Mouse (Mus musculus) heart, postnatal 14 days (tissue): ENCODE measurements around the gene Myof. TPM values are rescaled to one million over a fixed set of nuclear protein-coding genes. Genes with fewer than 3 reads are reported as not detected.

Experiments used
- DNase-seq, 2 experiments: peaks; one replicate each; pipeline ENCODE4 v3.0.0; 2021 to 2022
- intact Hi-C: fragments of 180-260 bp; cut with DNase I; formaldehyde crosslinking; loops from one replicate; pipeline ENCODE4 v1.15.1; 2025
- long read RNA-seq, 2 experiments: library from polyadenylated mRNA; stranded (forward); transcript quantifications; one replicate each; pipeline ENCODE4 v2.0.0; 2021
- total RNA-seq, 2 experiments: library from RNA; stranded (reverse); gene quantifications; 2 replicates each; pipeline ENCODE4 v1.2.3; 2021

Myof gene
- 10 to 100 TPM; 14.3 to 15.9 TPM for total RNA-seq
- long read RNA-seq, experiment 1, partial matches to known transcripts, result 0 of 1 reads
- long read RNA-seq, experiment 1, other reads (novel, unspliced or antisense), result 1 of 1 reads
- long read RNA-seq, experiment 2, partial matches to known transcripts, result 1 of 3 reads
- long read RNA-seq, experiment 2, other reads (novel, unspliced or antisense), result 2 of 3 reads

DNA sequence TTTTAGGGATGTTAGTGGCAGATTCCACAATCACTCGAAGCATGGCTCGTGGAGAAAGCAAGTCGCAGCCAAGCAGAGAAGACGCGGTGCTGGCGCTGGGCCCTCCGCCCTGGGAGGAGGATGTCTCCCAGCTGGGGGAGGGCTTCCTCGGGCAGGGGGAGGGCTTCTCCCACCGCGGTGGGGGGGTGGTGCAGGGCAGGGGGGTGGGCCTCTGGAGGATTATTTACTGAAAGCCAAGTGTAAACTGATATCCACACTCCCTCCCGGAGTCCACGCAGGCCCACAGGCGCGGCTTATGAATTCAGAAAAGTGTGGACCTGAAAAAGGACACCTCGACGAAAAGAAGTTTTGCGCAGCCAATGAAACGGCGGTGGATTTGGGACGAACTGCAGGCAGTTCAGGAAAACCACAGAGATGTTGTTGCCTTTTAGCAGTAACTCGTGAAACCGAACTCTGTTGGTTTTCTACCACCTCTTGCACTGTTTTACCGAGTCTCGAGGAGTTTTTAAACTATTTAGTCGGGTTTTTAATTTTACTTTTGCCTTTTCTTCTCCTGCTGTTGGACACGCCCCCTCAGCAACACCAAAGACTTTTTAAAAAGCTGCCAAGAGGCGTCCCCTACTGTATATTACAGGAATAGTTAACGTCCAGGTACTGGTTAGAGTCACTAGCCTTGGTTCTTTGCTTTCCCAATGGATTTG is at the start of gene Myof:
Gene Myof, minus strand, starts transcription at position 297 of the 701 bp plus-strand sequence.
- intact Hi-C loops, result loop anchor here (2.0 to 5.0 kb wide), 3 partner anchors 15 to 89 kb away; no protein-coding TSS in a partner anchor
- peak; percentile 73 to 74 for DNase-seq

GRCm38 (mm10) chr19:38091512-38091985 is 48.2 kb upstream of the Myof start:
- intact Hi-C loops, result no loop called here
- DNase-seq, result no peak

DNA sequence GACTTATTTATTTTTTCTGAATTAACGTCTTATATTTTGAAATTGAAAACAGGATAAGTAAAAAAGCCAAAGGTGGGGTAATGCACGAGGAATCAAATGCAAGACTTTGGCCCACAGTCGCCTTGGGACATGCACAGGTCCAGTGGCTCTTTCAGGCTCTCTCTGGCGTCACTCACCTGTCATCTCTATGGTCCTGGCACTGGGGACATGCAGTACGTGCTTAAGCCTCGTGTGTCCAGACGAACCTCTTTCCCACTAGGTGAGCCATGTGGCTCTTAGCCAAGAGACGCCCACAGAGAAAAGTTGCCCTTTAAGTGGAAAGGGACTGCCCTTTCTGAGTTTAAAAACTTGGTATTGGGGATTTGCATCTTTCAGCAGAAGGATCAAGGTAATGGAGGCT is 46.0 kb upstream of the Myof start:
- DNase-seq, result no peak
- intact Hi-C loops, result loop anchor here (5.0 kb wide), 1 partner anchor 108 kb away; no protein-coding TSS in a partner anchor

GRCm38 (mm10) chr19:38086948-38087551 is 43.7 kb upstream of the Myof start:
- intact Hi-C loops, result loop anchor here (5.0 kb wide), 1 partner anchor 110 kb away; no protein-coding TSS in a partner anchor
- DNase-seq, result peak; percentile 40 to 68

DNA sequence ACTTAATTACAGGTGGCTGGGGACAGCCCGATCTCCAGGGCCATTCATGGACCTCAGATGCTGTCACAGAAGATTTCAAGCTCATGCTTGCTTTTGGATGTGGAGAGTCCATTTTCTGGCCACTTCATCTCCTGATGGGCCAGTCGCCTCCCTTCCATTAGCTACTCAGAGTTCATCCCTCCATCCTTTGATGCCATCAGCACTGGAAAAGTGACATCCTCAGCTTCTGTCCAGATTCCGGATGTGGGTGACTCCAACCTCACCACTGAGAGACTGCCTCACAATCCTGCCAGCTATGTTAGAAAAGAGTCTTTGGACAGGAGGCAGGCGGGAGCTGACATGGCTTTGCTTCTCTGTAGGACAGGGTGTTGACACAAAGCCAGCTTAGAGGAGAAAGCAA is 42.5 kb upstream of the Myof start:
- intact Hi-C loops, result loop anchor here (5.0 kb wide), 1 partner anchor 111 kb away; no protein-coding TSS in a partner anchor
- DNase-seq, result no peak

DNA sequence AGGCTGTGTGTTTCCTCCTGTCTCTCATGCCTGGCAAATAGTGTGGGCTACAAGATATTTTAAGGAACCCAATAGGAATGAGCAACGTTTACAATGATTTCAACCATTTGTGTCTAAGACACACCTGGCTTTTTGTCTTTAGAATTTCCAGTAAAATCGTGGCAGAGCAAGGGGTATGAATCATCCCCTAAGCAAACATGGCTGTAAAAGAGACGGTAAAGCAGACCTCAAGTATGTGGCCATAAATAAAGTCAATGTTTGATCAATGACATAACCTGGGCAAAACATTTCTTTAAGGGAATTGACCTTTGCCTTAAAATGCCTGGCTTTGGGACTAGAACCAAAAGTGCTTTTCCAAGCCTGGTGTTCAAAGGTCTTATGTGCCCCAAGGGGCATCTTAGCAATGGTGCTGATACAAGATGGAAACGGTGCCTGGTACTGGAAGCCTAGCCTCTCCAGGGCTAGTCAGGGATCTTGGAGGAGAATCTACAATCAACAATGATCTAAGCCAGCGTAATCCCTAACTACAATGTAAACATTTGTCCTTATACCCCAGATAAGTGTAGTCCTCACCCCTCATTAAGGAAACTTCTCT is 39.7 kb upstream of the Myof start:
- intact Hi-C loops, result no loop called here
- DNase-seq, result no peak

DNA sequence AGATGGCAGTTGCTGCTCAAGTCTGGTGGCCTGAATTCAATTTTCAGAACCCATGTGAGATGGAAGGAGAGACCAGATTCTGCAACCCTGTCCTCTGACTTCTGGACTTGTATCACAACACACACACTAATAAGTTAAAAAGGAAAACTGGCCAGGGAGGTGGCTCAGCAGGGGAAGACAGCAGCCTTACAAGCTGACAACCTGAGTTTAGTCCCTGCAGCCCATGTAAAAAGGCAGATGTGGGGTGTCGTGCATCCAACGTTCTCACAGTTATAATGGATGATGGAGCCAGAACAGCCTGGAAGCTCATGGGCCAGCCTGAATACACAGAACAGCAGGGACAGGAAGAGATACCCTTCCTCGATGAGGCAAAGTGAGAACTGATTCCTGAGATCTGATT is 38.0 kb upstream of the Myof start:
- intact Hi-C loops, result no loop called here
- no peak for DNase-seq

DNA sequence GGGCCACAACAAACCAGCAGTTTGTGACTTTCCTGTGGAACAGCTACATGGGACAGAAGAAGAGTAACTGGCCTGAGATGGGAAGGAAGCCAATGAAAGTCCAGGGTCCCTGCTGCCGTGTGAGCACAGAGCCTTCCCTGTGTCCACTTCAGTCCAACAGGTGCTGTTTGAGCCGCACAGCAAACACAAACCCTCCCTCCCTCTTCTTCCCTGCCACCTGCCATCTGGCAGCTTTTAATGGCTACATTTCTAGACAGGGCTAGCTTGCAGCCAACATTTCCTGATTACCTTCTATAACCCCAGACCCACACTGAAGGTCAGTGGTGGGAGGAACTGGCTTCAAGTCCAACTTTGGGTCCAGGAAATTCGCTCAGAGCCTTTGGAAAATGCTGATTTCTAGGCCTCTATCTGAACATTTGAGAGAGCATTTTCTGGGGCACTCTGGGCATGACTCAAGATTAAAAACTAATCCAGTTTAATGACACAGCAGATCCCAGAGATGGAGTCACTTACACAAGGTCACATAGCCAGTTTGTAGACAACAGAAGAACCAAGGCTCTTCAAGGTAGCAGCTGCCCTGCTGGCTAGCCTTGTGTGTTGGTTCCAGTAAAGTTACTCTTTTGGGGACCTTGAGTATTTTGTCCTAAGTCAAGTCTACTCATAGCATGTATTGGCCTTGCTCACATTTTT is 34.6 kb upstream of the Myof start:
- intact Hi-C loops, result loop anchor here (10.0 kb wide), 1 partner anchor 277 kb away; no protein-coding TSS in a partner anchor
- DNase-seq, result no peak

DNA sequence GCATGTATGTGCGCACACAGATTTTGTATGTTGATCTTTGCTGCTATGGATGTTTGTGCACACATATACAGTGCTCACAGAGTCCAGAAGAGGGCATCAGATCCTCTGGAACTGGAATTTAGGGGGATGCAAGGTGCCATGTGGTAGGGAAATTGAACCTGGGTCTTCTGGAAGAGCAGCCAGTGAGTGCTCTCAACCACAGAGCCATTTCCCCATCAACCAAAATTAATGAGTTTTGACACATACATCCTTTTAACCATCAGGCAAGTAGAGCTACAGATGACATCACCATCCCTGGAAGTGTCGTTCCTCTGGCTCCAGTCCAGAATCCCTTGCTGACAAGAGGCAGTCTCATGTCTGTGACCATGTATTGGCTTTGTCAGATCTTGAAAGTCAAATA is 32.9 kb upstream of the Myof start:
- intact Hi-C loops, result loop anchor here (10.0 kb wide), 1 partner anchor 279 kb away; no protein-coding TSS in a partner anchor
- no peak for DNase-seq

DNA sequence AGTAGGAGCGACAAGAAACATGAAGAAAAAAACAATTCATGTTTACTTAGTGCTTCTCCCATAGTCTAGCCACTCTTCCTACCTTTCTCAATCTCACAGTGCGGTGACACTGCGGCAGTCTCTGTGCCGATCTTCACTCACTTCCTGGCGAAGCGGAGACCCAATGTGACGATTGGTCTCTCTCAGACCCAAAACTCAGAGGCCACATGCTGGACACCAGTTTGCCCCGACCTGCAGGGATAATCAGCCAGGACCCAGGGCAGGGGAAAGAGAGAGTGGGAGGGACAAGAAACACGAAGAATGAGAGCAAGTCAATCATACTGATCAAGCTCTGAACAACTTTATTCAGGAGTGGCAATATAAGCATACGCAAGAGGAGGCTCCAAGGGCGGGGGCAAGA is 31.7 kb upstream of the Myof start:
- no peak for DNase-seq
- intact Hi-C loops, result loop anchor here (10.0 kb wide), 1 partner anchor 280 kb away; no protein-coding TSS in a partner anchor

DNA sequence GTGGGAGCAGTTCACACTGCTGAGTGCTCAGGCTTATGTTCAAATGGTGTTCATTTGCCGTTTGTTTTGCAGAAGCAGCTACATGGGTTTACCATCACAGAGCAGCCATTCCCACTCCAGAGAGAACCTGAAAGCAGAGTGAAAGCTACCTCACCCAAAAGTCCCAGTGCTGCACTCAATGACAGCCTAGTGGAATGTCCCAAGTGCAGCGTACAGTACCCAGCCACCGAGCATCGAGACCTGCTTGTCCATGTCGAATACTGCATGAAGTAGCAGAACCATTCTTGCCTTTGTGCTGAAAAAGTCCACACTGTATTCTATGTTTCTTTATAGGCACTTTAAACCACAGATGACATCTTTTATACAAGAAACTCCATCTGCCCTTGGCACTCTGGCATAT is 29.8 kb upstream of the Myof start:
- intact Hi-C loops, result loop anchor here (10.0 kb wide), 1 partner anchor 282 kb away; no protein-coding TSS in a partner anchor

DNA sequence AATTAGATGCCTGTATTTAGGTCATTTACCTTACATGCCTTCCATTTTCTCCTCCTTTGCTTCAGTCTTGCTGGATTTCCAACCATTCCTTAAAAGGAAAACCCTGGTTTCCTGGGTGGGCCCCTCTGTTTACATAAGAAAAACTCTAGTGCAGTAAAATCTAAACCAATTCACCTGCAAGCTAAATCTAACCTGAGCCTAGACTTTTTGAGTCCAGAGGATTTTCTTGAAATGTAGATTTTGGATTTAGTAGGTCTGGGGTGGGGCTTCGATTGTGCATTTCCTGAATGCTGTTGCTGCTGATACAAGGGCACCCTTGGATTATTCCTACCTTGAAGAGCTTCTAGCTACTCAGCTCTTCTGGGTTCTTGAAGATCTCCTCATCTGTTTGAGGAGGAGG is 20.7 kb upstream of the Myof start:
- DNase-seq, result no peak
- intact Hi-C loops, result no loop called here

More for the DNA sequence above, 29.8 kb upstream of the Myof start:
- DNase-seq, result no peak

- intact Hi-C loops, result no loop called here
- no peak for DNase-seq
Measured at GRCm38 (mm10) chr19:38063201-38063600, 19.8 kb upstream of the Myof start.

- intact Hi-C loops, result no loop called here
- DNase-seq, result no peak
Measured at GRCm38 (mm10) chr19:38056931-38057330, 13.6 kb upstream of the Myof start.

GRCm38 (mm10) chr19:38056276-38056675 is 12.9 kb upstream of the Myof start:
- intact Hi-C loops, result no loop called here
- no peak for DNase-seq

DNA sequence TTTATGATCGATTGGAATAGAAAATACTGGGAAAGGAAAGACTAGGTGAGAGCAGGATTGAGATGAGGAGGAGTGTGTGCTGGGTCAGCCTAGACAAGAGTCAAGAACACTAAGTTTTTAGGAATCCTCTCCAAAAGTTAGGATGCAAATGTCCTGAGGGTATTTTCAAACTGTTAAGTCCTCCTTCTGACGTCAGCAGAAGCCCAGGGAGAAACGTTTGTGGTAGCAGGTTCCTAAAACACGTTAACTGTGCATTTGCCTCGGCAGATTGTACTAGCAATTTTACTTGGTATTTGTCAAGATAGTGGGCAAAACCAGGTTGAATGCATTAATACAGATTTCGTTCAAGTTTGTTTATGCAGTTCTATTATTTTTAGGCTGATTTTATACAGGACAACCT is 12.4 kb upstream of the Myof start:
- no peak for DNase-seq
- intact Hi-C loops, result no loop called here

DNA sequence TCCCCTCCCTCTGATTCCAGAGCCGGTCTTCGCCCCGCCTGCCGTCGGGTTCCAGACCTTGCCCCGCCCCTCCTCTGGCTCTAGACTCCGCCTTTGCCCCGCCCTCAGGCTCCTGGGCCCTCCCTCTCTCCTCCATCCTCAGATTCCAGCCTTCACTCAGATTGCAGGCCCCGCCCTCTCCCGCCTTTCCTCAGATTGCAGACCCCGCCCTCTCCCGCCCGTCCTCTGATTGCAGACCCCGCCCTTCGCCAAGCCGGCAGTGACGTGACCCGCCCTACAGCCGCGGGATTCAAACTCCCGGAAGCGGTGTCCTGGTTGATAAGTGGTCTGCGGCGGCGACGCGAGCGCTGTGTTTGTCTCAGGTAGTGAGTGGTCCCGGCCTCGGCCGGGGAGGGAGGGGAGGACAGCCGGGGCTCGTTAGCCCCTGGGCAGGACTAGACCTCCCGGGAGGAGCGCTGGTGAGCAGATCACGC is 11.4 kb upstream of the Myof start, which contains the start of gene Cep55:
Gene Cep55, plus strand, starts transcription at position 292 of the 473 bp plus-strand sequence.
- intact Hi-C loops, result no loop called here

DNA sequence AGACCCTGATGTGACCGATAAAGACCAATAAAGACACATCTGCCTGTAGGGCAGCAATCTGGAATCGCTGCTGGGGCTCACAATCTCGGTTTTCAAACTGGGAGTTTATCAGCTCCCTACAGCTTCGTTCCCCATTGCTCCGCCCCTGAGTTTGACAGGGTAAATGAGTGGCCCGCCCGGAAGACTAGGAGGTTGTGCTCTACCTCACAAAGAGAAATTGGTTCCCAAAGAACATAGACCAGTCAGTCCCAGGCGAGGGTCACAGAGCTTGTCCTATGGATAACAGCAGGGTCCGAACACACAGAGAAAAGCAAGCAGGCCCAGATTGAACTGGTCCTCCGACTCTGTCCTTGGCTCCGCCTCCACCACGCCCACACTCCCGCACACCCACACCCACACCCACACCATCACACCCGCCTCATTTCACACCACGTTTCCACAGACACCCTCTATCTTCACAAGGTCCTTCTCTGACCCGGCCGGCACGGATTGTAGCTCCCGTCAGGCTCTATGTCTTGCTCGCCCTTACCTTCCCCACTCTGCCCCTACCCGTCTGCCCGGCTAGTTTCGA is 10.9 kb upstream of the Myof start:
- intact Hi-C loops, result no loop called here
- peak; percentile 79 for DNase-seq

More for the DNA sequence above, 11.4 kb upstream of the Myof start, which contains the start of gene Cep55:
- peak; percentile 94 to 96 for DNase-seq

DNA sequence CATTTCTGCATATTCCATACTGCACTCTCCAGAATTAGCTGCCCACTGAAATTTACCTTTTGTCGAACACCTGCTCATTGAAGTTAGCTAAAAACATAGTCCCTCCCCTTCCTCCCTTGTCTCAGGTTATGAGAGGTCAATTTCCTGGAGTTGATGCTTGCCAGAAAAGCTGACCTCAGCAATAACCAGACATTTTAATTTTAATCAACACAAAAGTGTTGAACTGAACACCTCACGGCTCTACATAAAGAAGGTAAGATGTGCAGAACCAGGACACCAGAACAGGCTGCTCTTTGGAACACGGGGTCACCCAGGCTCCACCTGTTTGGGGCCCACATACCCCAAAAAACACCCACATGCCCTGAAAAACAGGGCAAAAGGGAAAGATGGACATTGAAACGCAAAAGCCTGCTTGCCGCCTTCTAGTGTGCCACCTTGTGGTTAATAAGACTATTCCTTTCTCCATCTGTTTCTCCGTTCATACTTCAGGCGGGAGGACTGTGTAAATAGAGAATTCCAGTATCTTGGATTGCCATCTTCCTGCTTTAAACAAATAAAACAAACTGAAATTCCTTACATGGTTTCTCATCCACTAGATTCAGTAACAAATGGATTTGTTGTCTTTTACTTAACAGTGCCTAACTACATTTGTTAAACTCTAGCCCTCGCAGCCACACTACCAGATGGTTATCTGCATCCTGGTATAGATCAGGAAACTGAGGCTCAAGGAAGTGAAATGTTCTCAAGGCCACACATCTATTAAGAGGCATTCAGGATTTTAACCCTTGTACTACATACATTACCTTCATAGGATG is 10.1 kb upstream of the Myof start:
- no peak for DNase-seq
- intact Hi-C loops, result loop anchor here (1.0 kb wide), 1 partner anchor 98 kb away; no protein-coding TSS in a partner anchor
